Comparison of ENCODE assay signal across 9 mouse cellular contexts in genomic region chr3:51195321-51195720, GRCm38 (mm10). TPM values are rescaled to one million over a fixed set of nuclear protein-coding genes. Genes with fewer than 3 reads are reported as not detected.
DNase-seq lines count a peak whose midpoint lies in the region; ATAC-seq and TF ChIP-seq lines count a peak whose summit lies in the region.
"Had no signal": no experiment of that assay in that cellular context is flagged by ENCODE, and none has a peak within 500 bp of the region (broad histone marks: within the 10 kb centered on the region; RNA-seq: fewer than 3 reads in every experiment).

No protein-coding gene starts in this region.

- no peak for ATAC-seq in hindbrain, embryonic 11.5 days (ENCODE audit: low FRiP score)
- peak; percentile 84 for ATAC-seq in granulocyte monocyte progenitor cell, adult 5-6 weeks (replicated peaks; ENCODE audit: poor library complexity, severe bottlenecking)
- peak; percentile 51; the same call in 1 of the 2 replicates for ATAC-seq in intestine, postnatal 0 days
- ATAC-seq in liver, embryonic 12.5 days, result no peak
- ATAC-seq in neural tube, embryonic 15.5 days (ENCODE audit: low FRiP score), result no peak

- H3K9me3 ChIP-seq in hindbrain, embryonic 10.5 days, result no peaks in the 10 kb centered on the region
- no peaks in the 10 kb centered on the region for H3K9me3 ChIP-seq in hindbrain, embryonic 11.5 days (ENCODE audit: control insufficient read depth, low read length)
- H3K9me3 ChIP-seq in intestine, postnatal 0 days (ENCODE audit: control insufficient read depth), result no peaks in the 10 kb centered on the region
- 0 out of 2 replicates have a peak, but pooled peaks cover 4% of the 10 kb centered on the region for H3K9me3 ChIP-seq in liver, embryonic 12.5 days (replicated peaks)
- H3K9me3 ChIP-seq in neural tube, embryonic 15.5 days (replicated peaks), result no peaks in the 10 kb centered on the region

- 0 out of 2 replicates have a peak, but pooled peaks have one; percentile 10 for TF ChIP-seq CTCF in intestine, postnatal 0 days (IDR thresholded peaks at IDR 0.05; ENCODE audit: low read depth)

- no peak for DNase-seq in hindbrain, embryonic 10.5 days (ENCODE audit: low spot score)
- no peak for DNase-seq in hindbrain, embryonic 11.5 days (ENCODE audit: low spot score)
- peak; percentile 65 for DNase-seq in c-Kit-positive CD71-negative TER-119-negative erythroid progenitor cells, embryonic 14.5 days (ENCODE audit: low read depth)
- DNase-seq in retina, postnatal 1 day, result no peak

- peak overlapping the region; percentile 27 for H3K4me3 ChIP-seq in hindbrain, embryonic 10.5 days
- no peak overlapping the region for H3K4me3 ChIP-seq in hindbrain, embryonic 11.5 days (ENCODE audit: low read depth, low read length)
- H3K4me3 ChIP-seq in intestine, postnatal 0 days (ENCODE audit: low read depth, low read length), result no peak overlapping the region
- H3K4me3 ChIP-seq in liver, embryonic 12.5 days, result no peak overlapping the region; the same call in 1 of the 2 replicates
- no peak overlapping the region for H3K4me3 ChIP-seq in neural tube, embryonic 15.5 days (replicated peaks)

- H3K27me3 ChIP-seq in hindbrain, embryonic 10.5 days (ENCODE audit: insufficient read depth, poor library complexity, severe bottlenecking), result no peaks in the 10 kb centered on the region
- no peaks in the 10 kb centered on the region for H3K27me3 ChIP-seq in hindbrain, embryonic 11.5 days (ENCODE audit: control insufficient read depth, insufficient read depth, low read length)
- H3K27me3 ChIP-seq in intestine, postnatal 0 days (replicated peaks; ENCODE audit: control insufficient read depth, insufficient read depth, low read length), result no peaks in the 10 kb centered on the region
- H3K27me3 ChIP-seq in liver, embryonic 12.5 days (replicated peaks), result no peaks in the 10 kb centered on the region
- no peaks in the 10 kb centered on the region for H3K27me3 ChIP-seq in neural tube, embryonic 15.5 days (replicated peaks)

- no peak overlapping the region for H3K27ac ChIP-seq in hindbrain, embryonic 10.5 days
- H3K27ac ChIP-seq in hindbrain, embryonic 11.5 days (ENCODE audit: low read depth, low read length), result no peak overlapping the region
- H3K27ac ChIP-seq in intestine, postnatal 0 days (ENCODE audit: low read depth, low read length), result no peak overlapping the region
- no peak overlapping the region for H3K27ac ChIP-seq in liver, embryonic 12.5 days
- no peak overlapping the region for H3K27ac ChIP-seq in neural tube, embryonic 15.5 days (replicated peaks)
- H3K27ac ChIP-seq: liver, embryonic 14.5 days had no signal

- H3K4me1 ChIP-seq in hindbrain, embryonic 10.5 days (replicated peaks), result no peaks in the 10 kb centered on the region; the same call in 1 of the 2 replicates
- H3K4me1 ChIP-seq in hindbrain, embryonic 11.5 days (replicated peaks; ENCODE audit: control insufficient read depth, insufficient read depth, low read length), result no peaks in the 10 kb centered on the region
- no peaks in the 10 kb centered on the region for H3K4me1 ChIP-seq in intestine, postnatal 0 days (replicated peaks; ENCODE audit: control insufficient read depth, insufficient read depth, low read length)
- peaks cover 6% of the 10 kb centered on the region; the same call in 1 of the 2 replicates for H3K4me1 ChIP-seq in liver, embryonic 12.5 days
- peaks cover 8% of the 10 kb centered on the region; the same call in 1 of the 2 replicates for H3K4me1 ChIP-seq in neural tube, embryonic 15.5 days

- no peaks in the 10 kb centered on the region for H3K36me3 ChIP-seq in hindbrain, embryonic 10.5 days
- H3K36me3 ChIP-seq in hindbrain, embryonic 11.5 days (ENCODE audit: control insufficient read depth, insufficient read depth, low read length), result no peaks in the 10 kb centered on the region
- H3K36me3 ChIP-seq in intestine, postnatal 0 days (ENCODE audit: control insufficient read depth, insufficient read depth), result no peaks in the 10 kb centered on the region
- H3K36me3 ChIP-seq in liver, embryonic 12.5 days, result no peaks in the 10 kb centered on the region
- H3K36me3 ChIP-seq in neural tube, embryonic 15.5 days, result no peaks in the 10 kb centered on the region

- 54% methylated on average over 8 of the region's 8 CpGs for WGBS in hindbrain, embryonic 10.5 days
- 53% methylated on average over 8 of the region's 8 CpGs for WGBS in hindbrain, embryonic 11.5 days
- WGBS in intestine, postnatal 0 days, result 23% methylated on average over 8 of the region's 8 CpGs
- 26% methylated on average over 8 of the region's 8 CpGs for WGBS in liver, embryonic 12.5 days (ENCODE audit: insufficient replicate concordance)
- 60% methylated on average over 8 of the region's 8 CpGs for WGBS in neural tube, embryonic 15.5 days

- no peak overlapping the region for H3K9ac ChIP-seq in hindbrain, embryonic 11.5 days (ENCODE audit: low read depth, low read length)
- H3K9ac ChIP-seq in intestine, postnatal 0 days (ENCODE audit: low read depth, low read length), result no peak overlapping the region
- H3K9ac ChIP-seq in liver, embryonic 12.5 days, result no peak overlapping the region
- H3K9ac ChIP-seq in neural tube, embryonic 15.5 days (replicated peaks), result no peak overlapping the region
- H3K9ac ChIP-seq: liver, embryonic 14.5 days had no signal

- no peak overlapping the region for H3K4me2 ChIP-seq in hindbrain, embryonic 11.5 days (replicated peaks; ENCODE audit: low read depth, low read length)
- no peak overlapping the region; the same call in 1 of the 2 replicates for H3K4me2 ChIP-seq in intestine, postnatal 0 days (replicated peaks; ENCODE audit: low read depth)
- H3K4me2 ChIP-seq in liver, embryonic 12.5 days, result peak overlapping the region; percentile 40
- H3K4me2 ChIP-seq in neural tube, embryonic 15.5 days, result peak overlapping the region; percentile 36

RNA-seq across cellular contexts. Expression of gene Noct, which starts 28.9 kb away (rescaled TPM):
- 11.5 and 12.5 TPM in 2 replicates for polyA plus RNA-seq in hindbrain, embryonic 10.5 days (2016; fragmentation: Nextera tagmentation; extraction: Ambion mirVana)
- polyA plus RNA-seq in hindbrain, embryonic 11.5 days (2014; fragmentation: Nextera tagmentation; extraction: Ambion mirVana), result 12.7 and 15.0 TPM in 2 replicates
- total RNA-seq in granulocyte monocyte progenitor cell, adult 5-6 weeks (2014; fragmentation: Nextera tagmentation), result 13.9 and 24.0 TPM in 2 replicates
- total RNA-seq in granulocyte monocyte progenitor cell, adult 5-6 weeks (2017), result 7.0 and 9.5 TPM in 2 replicates
- polyA plus RNA-seq in intestine, postnatal 0 days (2015; fragmentation: Nextera tagmentation; extraction: Ambion mirVana), result 11.3 and 12.0 TPM in 2 replicates
- polyA plus RNA-seq in liver, embryonic 12.5 days (2016; fragmentation: Nextera tagmentation; extraction: Ambion mirVana), result 39.8 and 41.1 TPM in 2 replicates
- 32.0 and 35.6 TPM in 2 replicates for polyA plus RNA-seq in neural tube, embryonic 15.5 days (2015; fragmentation: Nextera tagmentation; extraction: Ambion mirVana)

Comparison
In these comparisons a context has a peak if more than half of its experiments do, and no peak if none do; other contexts are left out.
1. ATAC-seq: peak in granulocyte monocyte progenitor cell, adult 5-6 weeks (single experiment) and intestine, postnatal 0 days (single experiment); none in hindbrain, embryonic 11.5 days (single experiment), liver, embryonic 12.5 days (single experiment) and neural tube, embryonic 15.5 days (single experiment).
2. H3K4me2 ChIP-seq: peak in liver, embryonic 12.5 days (single experiment) and neural tube, embryonic 15.5 days (single experiment); none in hindbrain, embryonic 11.5 days (single experiment) and intestine, postnatal 0 days (single experiment).